Mouse (Mus musculus) thymus, adult 18-20 months (tissue): ENCODE measurements around the gene Atg14.
A peak's percentile ranks its signal among the peaks of the same experiment; 100 is the strongest.
"Not testable (repeated sequence)": the region's sequence is repeated elsewhere in the genome, so short reads cannot be mapped to it uniquely, and the experiment has no call there.

ENCODE experiments used
- DNase-seq, 2 experiments: peaks; one replicate each; pipeline ENCODE4 v3.0.0; 2022; ENCODE audit warnings: mixed read lengths in 2 of 2

Gene Atg14

DNA sequence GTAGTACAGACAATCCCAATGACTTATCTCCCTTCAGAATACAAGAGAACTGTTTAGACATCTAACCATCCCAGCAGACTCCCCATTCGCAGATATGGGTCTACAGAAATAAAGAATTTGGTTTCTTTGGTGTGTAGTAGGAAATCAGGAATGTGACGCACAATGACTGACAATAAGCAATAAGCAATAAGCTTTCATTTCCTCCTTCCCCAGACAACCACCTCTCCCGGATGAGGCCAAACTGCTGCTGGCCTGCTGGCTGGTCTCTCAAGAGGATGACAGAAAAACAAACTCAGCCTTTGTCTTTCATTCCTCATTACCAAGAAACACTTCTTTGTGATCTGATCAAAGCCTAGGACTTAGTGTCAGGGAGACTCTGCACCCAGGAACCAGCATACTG is 28.2 kb downstream of the Atg14 start:
- no peak for DNase-seq

DNA sequence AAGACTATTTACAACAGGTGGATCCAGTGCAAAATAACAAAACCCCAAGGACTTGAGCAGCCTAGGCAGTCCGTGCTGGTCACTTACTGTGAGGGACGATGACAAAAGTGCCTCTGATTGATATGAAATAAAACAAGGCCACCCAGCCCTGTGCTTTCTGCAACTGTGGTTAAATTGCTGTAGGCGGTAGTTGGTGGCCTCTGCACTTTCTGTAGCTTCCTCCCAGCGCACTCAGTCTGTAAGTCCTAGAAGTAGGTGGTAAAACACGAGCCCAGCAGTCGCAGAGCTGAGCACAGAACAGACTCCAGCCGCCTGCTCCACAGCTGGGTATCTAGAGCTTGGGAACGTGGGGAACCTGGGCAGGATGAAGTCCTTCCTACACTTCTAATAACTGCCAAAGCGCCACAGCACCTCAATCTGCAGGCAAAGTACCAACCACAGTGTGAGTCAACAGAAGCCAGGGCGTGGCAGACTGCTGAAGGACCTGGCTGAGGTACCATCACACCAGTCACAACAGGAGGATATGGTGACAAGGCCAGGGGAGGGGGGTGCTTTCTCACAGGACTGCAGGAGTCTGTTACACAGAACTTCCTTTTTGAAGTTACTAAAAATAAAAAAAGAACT is 29.0 kb downstream of the Atg14 start:
- no peak for DNase-seq

DNA sequence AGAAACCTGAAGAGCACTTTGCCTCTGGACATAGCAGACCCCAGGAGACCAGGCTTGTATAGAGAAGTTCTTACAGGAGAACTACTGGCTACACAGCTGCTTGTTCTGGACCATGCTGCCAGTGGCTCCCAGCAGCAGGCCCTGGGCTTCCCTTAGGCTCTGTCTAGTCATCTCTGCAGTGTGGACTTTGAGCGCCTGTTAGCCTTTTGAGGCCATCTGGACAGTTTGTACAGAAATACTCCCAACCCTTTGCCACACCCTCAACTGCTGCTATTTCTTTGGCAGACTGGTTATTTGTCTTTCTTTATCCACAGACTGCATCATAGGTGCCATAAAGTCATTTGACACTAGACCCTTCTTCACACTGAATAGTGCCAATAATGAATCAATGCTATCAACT is 35.4 kb downstream of the Atg14 start:
- DNase-seq = no peak

DNA sequence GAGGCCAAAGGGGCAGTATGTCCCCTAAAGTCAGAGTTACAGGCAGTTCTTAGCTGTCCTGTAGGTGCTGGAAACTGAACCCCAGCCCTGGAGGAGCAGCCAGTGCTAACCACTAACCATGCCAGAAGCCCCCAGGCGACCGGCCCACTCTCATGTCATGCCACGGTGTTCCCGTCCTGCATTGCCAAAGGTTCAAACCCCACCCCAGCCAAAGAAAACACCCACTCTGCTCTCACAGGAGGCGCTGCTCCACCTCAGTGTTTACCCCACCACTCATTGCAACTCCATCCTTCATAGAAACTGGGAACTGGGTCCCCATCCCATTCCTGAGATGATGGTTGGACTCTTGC is 36.3 kb downstream of the Atg14 start:
- no peak for DNase-seq

DNA sequence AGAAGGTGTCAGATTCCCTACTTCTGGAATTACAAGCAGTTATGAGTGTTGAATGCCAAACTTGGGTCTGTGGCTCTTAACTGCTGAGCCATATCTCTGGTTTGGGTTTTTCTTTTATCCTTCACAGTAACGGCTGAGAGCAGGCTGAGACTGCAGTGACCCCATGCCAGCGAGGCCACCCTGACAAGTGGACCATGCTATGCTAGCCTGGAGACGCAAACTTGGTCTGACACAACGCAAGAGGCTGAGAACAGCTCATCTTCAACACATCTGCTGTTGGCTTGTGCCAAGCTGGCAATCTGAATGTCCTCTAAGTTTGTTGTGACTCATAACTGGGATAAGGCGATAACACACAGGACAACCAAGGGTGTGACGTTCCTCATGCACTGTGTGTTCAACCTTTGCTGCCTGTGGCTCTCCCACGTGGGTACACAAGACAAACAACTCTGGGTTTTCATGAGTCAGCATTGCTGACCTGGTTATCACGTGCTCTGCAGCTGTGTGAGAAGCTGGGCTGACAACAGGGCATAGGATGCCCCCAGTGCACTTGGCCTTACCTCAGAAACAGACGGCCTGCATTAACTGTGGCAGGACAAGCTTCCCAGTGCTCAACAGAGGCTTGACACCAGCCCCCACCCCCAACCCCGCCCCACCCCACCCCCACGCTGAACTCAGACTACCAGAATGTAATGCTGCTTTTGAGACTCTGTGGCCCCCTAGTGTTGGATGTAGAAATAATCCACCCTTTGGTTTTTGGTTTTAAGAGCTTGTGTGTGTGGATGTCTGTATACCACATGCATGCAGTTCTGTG is 36.9 kb downstream of the Atg14 start:
- DNase-seq = peak; percentile 11 to 12

DNA sequence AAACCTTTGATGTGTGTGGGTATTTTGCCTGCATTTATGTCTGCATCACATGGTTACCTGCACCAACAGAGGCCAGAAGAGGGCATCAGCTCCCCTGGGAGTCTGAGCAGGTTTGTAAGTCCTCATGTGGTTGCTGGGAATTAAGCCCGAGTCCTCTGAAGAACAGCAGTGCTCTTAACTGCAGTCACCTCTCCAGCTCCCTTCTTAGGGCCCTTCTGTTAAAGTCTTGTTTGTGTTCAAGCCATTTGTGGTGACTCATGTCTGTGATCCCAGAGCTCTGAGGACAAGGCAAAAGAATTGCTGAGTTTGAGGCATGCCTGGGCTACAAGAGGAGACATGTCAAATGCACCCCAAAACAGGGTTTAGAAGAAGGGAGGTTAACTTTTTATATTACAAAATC is 38.0 kb downstream of the Atg14 start:
- DNase-seq = no peak

DNA sequence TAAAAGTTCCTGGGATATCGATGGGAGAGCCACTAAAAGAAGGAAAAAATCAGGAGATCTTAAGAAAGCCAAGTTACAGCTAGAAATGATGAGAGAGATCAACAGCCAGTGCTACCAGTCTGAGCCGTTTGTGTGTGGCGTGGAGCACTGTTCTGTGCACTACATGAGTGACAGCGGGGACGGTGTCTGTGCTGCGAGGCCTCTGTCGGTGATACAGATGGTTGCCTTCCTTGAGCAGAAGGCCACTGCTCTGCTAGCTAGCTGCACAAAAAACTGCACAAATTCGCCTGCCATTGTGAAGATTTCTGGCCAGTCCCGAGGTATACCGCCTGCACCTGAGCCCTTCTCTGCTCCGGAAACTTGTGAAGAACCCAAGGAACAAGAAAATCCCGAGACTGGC is 40.9 kb downstream of the Atg14 start:
- DNase-seq = not testable (repeated sequence)

DNA sequence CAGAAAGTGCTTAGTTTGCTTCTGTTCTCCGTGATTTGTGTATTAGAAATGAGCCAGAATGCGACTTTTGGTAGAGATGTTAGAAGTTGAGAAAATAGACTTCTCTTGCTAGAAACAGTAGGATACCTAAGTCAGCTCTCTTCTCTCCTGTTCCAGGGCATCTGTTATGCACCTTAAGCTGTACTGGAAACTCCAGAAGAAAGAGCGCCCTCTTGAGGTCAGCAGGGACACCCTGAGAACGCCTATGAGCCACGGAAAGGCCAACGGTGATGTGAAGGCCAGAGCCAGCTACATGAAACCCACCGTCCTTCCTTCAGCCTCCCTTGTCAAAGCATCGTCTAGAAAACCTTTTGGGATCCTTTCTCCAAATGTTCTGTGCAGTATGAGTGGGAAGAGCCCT is 41.4 kb downstream of the Atg14 start:
- peak in 1 of 2 experiments; percentile 19 for DNase-seq

DNA sequence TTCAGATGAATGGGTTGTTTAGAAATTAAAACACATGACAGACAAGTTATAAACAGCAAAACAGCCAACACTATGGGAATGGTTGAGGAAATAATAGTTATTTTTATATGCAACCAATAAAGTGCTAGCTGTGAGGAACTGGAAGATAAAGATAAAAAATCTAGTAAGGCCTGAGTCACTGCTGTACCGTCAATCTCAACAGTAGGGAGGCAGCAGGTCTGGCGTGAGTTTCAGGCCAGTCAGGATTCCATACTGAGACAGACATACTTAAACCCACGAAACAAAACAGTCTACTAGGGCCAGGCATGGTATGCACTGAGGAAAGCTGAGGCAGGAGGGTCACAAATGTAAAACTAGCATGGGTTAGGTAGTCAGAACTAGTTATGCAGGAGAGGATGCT is 42.2 kb downstream of the Atg14 start:
- DNase-seq = no peak

DNA sequence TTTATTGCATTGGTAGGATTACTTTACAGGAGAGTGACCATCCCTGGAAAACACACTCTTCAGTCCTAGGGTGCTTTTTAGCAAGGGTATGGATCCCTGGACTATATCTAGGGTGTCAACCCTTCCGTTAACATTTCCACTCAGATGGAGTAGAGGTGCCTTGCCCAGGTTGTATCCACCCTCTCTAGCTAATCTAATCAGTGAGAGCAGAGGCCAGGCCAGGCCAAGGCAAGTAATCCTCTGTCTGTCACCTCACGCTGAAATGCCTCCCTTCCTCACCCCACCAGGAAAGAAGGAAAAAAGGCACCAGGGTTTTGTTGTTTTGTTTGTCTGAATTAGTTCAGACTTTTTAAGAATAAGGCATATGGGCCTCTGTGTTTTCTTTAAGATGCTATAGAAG is 42.6 kb downstream of the Atg14 start:
- DNase-seq = no peak

DNA sequence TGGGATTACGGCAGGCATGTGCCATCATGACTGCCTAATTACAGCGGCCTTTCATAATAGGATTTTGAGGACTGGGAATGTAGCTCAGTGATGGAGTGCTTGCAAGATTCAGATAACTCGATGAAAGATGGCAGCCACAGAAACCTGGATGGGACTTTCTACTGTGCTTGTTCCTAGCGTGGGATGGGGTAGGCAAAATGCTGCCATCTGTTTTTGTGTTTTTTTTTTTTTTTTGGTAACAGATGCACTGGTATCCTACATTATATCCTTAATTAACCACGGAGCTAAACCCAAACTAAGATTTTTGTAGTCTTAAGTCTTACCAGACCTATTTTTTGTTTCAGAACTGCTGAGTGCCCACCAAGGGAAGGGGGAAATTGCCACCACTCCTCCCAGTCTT is 44.6 kb downstream of the Atg14 start:
- DNase-seq = no peak

DNA sequence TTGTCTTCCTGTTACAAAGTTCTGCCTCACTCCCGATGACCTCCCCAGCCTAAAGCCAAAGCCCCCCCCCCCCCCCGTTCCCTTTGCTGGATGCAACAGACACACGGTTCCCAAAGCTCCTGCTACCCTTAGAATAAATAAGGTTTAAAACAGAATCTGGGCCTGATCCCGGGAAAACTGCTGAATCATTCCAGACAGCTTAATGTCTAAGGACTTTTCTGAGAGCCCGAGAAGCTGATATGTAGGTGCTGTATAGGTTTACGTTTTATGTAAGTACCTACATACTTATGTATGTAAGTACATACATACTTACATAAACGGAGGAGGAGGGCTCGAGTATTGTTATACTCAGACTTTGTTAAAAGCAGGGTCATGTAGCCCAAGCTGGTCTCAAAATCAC is 45.1 kb downstream of the Atg14 start:
- no peak for DNase-seq

DNA sequence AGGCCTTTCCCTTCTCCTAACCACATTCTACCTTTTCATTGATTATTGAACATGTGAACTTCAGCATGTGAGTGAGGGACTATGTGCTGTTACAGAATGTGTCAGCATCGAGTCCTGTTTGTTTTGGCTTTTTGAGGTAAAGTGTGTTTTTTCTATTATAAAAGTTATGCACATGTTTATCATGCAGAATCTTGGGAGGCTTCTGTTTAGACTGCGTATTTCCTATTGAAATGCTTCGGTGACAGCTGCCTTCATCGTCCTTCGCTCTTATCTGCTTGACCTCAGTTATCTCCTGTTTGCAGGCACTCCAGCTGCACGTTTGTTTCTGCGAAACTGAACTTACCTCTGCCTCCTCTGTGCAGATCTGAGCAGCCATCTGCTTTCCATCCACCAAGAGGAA is 48.1 kb downstream of the Atg14 start:
- DNase-seq = no peak

DNA sequence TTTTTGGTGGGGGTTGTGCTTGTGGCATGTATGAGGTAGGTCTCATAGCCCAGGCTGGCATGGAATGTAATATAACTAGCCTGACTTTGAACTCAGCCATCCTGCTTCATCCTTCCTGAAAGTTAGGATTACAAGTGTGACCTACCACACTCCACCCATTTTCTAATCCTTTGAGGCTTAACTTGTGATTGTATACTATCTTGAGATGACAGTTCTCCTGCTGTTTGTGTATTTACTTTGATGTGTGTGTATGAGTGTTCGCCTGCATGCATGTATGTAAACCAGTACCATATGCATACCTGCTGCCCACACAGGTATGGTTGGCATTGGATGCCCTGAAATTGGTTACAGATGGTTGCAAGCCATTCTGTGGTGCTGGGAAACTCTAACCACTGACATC is 48.8 kb downstream of the Atg14 start:
- DNase-seq = no peak

DNA sequence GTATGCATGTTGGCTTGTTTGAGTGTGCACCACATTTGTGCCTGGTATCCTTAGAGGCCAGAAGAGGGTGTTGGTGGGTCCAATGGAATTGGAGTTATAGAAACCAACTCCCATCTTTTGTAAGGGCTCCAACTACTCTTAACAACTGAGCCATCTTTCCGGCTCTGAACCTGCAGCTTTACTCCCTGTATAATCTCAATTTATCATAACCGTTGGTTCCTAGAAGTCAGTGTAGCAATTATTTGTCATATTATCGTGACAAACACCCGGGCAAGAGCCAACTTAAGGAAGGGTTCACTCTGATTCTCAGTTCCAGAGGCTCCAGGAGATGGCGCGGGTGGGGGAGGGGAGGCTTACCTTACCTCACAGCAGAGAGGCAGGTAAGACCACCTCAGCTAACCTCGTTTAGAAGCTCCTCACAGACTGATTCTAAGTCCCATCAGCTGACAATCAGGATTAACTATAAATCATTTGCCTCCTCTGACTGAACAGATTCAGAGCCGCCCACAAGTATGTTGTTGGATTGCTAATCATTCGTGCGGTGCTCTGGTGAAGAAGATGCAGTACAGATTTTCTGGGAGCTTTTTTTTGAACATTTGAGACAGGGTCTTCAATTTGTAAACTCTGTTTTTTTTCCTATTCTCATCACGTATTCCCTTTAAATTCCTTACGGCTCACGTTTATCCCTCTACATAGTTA is 49.5 kb downstream of the Atg14 start:
- DNase-seq = no peak

DNA sequence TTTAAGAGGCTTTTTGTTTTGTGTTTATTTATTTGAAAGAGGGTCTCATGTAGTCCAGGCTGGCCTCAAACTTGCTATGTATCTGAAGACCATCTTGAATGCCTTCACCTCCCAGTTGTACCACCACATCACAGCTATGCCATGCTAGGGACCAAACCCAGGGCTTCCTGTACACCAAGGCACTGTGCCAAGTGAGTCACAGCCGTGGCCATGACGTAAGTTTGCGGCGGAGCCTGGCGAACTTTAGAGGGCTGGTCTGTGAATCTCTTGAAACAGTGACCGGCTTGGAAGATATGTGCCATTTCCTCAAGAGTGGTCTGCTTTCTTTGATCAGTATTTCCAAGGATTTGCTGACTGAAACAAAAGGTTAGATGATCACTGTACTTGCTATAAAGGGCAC is 51.8 kb downstream of the Atg14 start:
- no peak for DNase-seq

DNA sequence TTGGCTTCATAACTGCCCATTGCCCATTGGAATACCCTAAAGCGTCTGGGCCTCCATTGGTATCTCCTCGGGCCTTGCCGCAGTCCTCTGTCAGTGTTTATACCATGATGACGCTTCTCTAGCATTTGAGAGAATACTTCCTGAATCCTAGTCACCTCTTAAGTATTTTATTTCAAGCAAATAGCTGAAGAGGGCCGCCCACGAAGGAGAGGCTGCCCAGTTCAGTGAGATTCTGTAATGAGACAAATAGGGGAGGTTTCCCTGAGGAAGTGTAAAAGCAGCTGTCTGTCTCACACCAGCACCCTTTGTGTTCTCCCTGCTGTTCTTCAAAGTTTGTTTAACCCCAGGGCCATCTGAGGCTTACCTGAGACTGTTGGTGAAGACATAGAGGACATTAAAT is 53.7 kb downstream of the Atg14 start:
- DNase-seq = no peak

DNA sequence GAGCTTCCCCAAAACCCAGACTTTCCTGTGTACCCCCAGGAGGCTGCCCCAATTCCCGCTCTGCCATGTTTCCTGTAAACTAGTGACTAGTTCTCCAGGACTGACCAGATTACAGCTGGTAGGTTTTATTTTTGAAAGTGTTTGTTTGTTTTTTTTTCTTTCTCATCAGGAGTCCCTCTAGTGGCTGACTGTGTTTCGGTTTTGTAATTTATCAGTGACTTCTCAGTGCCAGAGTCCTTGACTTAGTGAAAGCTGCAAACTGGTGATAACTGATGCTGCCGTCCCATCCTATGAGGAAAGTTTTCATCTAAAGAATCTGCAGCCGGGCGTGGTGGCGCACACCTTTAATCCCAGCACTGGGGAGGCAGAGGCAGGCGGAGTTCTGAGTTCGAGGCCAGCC is 54.8 kb downstream of the Atg14 start:
- no peak for DNase-seq

DNA sequence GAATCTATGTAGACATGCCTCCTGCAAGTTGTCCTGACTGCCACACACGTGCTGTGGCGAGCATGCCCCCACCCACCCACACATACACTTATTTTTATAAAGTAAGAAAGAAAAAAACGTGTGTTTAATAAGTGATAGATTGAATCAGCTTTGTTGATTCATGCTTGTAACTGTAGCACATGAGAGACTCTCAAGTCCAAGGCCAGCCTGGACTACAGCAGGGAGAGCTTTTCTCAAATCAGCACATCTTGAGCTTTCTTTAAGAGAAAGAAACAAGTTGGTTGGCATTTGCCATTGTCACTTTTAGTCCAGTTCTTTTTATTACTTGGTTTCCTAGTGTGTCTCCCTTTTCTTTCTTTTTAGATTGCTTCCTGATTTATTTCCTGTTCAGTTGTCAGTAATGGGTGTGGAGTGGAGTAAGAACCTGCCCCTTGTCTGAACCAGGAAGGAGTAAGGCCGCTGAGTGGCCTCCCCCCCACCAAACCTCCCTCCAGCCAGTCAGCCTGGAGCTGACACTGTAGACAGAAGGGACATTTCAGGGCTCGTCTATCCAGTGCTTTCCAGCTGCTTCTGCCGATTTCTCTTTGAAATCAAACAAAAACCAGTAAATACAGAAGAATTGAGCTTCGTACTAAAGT is 55.5 kb downstream of the Atg14 start:
- no peak for DNase-seq

DNA sequence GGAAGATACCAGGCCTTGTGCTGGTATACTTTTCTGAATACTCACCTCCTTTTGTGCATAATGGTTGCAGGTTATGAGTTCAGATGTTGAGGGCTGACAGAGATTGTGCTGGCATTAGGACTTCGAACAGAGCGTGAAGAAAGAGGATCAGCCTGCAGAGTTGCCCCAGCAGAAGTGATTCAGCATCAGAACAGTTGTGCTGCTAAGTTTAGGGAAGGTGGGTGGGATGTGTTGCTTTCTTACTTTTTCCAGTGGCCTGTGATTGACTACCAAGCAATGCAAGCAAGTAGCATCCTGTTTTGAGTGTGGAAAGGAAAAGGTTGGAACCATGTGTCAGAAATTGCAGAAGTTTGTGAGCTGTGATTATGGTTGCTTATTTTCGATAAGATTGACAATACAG is 56.8 kb downstream of the Atg14 start:
- DNase-seq = no peak

DNA sequence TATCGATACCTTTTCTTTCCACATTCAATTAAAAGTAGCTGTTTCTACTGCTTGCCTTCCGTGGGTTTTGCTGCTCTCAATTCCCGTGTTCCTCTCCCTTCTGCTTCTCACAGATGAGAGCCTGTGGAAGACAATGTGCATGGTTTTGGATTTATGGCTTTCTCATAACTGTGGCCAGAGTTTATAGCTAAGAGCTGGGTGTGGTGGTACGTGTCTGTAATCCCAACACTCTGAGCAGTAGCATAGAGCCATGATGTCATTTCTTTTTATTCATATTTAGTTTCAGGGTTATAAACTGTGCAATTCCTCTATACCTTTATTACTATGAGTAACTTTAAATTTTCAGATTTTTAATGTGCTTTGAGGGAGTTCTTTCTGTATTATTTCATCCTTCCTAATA is 60.2 kb downstream of the Atg14 start:
- no peak for DNase-seq

DNA sequence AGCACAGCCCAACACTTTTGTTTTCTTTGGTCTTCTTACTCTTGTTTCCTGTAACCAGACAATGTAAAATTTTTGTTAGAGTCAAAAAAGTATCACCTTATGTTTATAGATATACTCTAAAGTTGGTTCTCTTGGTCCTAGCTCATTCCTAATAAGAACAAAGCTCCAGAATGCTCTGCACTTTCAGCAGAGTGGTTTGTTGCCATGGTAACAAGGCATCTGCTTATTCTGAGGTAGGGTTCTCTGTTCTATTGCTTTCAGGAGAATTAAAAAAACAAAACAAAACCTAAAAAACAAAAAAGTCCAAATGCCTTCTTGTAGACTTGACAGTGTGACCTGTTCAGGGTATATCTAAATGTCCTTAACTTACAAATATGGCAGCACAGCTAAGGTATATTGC is 62.4 kb downstream of the Atg14 start:
- no peak for DNase-seq

DNA sequence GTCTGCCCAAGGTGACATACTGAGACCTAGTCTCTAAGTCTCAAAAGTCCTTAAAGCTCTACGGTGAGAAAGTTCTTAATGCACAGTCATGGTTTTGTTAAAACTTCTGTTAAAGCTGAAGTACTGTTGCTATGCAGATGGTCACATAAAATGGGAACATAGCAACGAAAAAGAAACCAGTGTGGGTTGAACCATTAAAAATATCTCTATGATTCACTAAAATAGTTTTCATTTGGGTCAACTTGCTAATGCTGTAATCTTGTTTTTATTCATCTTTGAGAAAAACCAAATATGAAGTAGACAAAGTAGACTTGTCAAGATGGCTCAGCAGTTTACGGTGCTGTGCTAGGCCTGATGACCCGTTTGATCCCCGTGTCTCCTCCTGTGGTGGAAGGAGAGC is 63.8 kb downstream of the Atg14 start:
- no peak for DNase-seq

DNA sequence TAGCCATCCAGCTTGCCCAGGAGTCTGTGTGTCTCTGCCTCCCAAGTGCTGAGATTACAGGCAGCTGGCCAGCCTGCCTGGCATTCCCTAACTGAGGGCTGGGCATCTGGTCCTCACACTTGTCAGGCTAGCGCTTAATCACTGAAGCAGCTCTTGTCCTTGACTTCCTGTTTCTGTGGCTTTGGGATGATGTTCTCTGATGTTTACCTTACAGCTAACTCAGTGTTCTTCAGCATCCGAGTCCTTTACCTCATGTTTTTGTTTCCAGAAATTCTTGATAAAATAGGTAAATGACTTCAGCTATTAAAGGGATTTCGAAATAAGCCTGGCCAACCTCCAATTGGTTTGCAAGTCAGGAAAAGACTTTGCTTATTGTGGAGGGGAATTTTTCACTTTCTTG is 66.4 kb downstream of the Atg14 start:
- DNase-seq = no peak
